Mouse (Mus musculus): Measurements from ENCODE around the gene Prmt7.

GRCm38 (mm10) chr8:106211421-106211820 is 685 bp downstream of the Prmt7 start:
- TF ChIP-seq POLR2AphosphoS5 (IDR thresholded peaks at IDR 0.05; ENCODE audit: insufficient replicate concordance, low read depth, low read length) (no peak), CTCF (IDR thresholded peaks at IDR 0.05; ENCODE audit: low read depth, low read length) (no peak), TAL1 (conservative IDR thresholded peaks at IDR 0.05; ENCODE audit: low read depth, low read length) (no peak)

All from G1E (cell line).